Mouse (Mus musculus) T-helper 1 cell (primary cell): ENCODE data around the gene Tmem245.

Experiments used
- in situ Hi-C: fragments of 300-600 bp; cut with MboI, MseI; formaldehyde crosslinking; loops from one replicate; pipeline ENCODE4 v1.15.1; 2025; ENCODE audit warnings: high pct_unique_total_duplicates

Gene Tmem245

GRCm38 (mm10) chr4:56946641-56947640 is at the start of gene Tmem245:
Gene Tmem245 (minus strand): TSS chr4:56947437.
- in situ Hi-C loops: no loop called here

GRCm38 (mm10) chr4:56993331-56993730 is 46.1 kb upstream of the Tmem245 start:
- in situ Hi-C loops: no loop called here

- in situ Hi-C loops: no loop called here
These were observed 44.7 kb upstream of the Tmem245 start for GRCm38 (mm10) chr4:56991951-56992350.

DNA sequence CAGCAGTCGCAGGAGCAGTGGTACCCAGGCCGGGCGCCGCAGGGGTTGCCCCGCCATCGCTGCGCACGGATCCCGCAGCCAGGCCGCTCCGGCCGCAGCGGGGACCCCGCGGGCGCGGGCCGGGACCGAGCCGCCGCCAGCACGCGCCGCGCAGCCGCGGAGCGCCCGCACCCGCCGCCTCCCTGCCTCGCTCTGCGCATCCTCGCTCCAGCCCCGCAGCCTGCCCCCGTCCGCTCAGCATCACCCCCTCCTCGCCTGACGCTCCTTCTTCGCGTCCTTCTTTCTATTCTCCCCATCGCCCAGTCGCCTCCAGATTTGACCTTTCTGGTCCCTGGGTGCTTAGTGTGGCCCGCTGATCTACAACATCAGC is 43.0 kb upstream of the Tmem245 start, which contains the start of gene Frrs1l:
Gene Frrs1l, minus strand, starts transcription at position 177 of the 370 bp plus-strand sequence.
- in situ Hi-C loops: no loop called here

DNA sequence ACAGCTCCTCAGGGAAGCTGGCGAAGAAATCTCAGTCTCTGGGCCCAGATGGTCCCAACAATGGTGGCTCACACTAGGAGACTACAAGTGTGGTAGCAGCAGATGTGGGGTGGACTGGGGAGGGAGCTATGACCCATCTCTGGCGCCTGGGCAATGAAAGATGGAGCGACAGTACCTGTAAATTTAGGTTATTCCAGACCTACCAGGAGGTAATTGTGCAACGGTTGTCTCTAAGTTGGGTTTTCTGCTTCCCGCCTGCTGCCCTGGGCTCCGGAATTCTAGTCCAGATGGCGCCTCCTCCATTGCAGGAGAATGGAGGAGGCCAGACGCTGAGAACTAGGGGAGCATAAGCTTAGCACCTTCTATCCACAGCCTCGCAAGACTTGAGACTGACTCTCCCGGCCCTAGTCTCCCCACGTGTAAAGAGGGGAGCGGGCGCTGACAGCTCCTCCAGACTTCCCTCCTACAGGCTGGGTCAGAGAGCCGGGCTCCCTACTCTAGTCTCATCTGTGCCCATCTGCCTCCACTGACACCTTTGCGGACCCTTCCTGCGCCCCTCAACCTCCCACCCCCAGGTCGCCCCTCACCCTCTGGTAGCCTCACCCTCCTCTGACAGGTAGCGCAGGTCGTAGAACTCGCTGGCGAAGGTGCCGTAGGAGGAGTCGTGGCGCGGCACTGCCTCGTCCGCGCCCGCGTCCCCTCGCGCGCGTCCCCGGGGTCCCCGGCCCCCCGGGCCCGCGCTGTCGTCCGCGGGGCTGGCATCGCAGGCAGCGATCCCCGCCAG is 42.4 kb upstream of the Tmem245 start:
- in situ Hi-C loops: no loop called here

DNA sequence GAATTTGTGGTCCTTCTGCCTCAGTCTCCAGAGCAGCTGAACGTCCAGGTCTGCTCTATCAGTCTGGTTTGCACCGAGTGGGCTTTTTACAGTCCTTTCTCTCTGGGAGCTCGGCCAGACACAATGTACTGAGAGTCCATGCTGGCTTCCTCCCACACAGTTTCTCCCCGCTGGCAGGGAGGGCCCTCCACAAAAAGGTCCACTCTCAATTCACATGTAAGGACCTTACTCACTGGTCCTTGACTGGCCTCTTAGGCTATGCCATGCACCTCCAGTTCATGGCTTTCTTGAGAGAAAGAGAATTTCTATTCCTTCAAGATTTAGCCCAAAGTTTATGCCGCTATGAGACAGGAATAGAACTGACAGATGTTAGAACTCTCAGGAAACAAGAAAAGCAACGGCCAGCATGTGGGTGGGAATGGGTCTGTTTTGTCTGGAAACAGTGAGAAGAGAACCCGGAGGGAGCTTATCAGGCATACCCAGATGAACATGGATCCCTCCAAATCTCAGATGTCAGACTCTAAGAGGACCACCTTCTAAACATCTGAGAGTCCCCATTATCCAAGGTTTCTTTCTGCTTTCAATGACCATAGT is 18.4 kb upstream of the Tmem245 start:
- in situ Hi-C loops: no loop called here

DNA sequence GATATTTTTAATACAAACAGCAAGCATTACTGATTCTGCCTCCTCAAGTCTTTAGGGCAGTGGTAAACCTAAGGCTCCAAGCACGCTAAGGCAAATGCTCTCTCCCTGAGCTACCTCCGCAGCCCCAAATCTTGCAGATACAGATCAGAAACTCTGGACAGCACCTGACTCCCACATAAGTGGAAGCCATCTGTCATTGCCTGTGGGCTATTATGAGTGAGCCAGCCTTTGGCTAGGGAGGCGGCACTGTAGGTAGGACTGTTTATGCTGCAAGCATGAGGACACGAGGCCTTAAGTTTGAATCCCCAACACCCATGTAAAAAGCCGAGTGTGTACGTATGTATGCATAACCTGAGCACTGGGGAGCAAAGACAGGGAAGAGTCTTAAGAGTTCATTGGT is 16.4 kb upstream of the Tmem245 start:
- in situ Hi-C loops: no loop called here

DNA sequence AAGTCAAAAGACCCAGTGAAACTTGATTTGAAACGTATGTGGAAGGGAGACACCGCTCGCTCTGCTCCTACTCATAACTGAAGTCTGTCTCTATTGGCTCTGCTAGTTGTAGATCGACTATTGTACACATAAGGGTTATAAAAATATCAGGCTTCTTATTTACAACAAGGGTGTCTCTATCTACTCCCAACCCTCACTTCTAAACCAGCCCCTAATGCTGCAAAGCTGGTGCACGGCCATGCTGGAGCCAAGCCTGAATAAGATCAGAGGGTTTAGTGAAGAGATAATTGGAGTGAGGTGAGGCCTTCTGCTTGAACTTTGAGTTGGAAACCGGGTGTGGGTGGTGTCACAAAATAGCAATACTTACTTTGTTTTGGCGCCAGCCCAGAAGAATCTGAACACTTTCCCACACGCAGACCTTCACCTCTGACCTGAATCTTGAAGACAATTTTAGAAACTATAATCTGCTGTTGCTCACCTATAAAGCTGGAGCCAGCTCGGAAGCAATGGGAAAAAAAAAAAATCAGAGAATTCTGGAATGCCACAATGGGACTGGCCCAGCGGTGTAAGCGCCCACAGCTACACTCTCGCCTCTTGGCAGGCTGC is 14.2 kb upstream of the Tmem245 start:
- in situ Hi-C loops: no loop called here

DNA sequence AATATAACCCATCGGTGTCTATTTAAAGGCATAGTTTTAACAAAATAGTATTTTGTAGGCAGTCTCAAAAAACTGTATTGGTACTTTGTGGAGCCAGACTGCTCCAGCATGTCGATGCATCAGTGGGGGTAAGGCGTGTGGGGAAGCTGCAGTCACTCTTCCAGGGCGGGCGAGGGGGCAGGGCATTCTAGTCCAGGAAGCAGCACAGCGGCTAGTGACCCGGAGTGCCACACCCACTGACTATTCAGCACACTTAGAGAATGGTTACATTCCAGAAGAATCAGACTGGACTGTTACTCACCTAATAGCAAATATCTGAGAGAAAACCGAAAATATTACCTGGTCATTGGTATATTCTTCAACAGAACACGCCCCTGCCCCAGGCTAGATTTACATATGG is 10.3 kb upstream of the Tmem245 start:
- in situ Hi-C loops: no loop called here

GRCm38 (mm10) chr4:56953235-56953634 is 6.0 kb upstream of the Tmem245 start:
- in situ Hi-C loops: no loop called here

DNA sequence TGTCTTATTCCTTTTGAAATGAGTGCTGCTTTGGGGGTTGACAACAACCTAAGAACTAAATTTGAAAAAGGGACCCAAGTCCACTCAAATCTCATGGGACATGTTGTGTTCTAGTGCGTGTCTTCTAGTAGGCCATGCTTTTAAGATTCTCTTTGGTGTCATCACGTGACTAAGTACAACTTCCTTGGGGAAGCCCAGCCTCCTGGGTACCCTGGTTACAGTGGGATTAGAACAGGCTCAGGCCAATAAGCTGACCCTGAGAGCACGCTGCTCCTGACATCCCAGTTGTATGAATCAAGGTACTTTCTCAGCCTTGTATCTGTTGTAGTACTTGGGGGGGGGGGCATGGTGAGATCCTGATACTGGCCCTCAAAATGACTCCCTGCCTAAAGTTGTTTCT is 4.5 kb upstream of the Tmem245 start:
- in situ Hi-C loops: no loop called here

DNA sequence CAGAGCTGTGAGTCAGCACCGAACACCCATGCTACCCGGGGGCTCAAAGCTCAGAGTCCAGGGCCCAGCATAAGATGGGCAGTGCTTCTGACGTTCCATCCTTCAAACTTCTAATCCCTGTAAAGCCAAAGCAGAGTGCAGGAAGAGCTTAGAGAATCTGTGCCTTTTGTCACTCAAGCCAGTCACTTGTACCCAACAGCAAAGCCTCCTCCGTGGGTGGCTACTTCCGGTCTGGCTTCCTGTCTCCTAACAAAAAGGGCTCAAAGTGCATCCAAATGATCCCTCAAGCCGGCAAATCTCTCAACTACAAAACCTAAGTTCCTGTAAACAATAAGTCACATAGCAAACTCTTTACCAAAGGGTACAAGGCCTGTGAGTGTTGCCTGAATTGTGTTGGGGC is 2.3 kb upstream of the Tmem245 start:
- in situ Hi-C loops: no loop called here

DNA sequence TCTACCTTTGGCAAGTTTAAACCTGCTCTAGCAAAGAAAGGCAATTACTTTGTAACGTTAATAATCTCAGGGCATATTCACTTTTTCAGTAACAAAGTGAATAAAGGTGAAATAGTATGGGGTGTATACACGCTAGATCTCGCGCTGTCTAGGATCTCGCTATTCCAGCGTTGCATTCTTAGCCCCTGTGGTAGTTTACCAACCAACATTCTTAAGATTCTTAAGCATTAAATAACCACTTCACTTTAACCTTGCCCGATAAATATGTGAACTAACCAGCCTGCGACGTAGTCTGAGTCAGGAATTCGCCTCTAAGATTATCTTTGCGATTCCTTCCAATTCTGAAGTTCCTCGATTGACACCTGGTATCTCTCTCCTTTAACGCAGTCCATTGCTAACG is 1.1 kb downstream of the Tmem245 start:
- in situ Hi-C loops: no loop called here

- in situ Hi-C loops: no loop called here
These were observed 3.0 kb downstream of the Tmem245 start for GRCm38 (mm10) chr4:56944286-56944685.

GRCm38 (mm10) chr4:56943258-56943657 is 4.0 kb downstream of the Tmem245 start:
- in situ Hi-C loops: no loop called here

DNA sequence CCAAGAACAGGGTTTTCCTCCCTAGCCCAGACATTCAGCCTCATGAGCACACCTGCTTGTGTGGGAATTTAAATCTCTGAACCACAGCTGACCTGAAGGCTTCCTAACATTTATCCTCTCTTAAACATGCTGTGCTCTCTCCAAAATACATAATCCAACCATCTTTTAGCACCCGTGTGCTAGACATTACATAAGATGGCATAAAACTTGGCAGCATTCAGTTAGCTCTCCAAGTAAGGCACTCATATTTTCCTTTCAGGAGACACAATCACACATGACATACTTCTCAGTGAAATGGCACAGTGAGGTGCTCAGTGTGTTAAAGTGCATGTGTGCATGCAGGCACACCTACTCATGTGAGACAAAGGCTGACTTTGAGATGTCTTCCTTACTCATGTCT is 4.7 kb downstream of the Tmem245 start:
- in situ Hi-C loops: no loop called here

DNA sequence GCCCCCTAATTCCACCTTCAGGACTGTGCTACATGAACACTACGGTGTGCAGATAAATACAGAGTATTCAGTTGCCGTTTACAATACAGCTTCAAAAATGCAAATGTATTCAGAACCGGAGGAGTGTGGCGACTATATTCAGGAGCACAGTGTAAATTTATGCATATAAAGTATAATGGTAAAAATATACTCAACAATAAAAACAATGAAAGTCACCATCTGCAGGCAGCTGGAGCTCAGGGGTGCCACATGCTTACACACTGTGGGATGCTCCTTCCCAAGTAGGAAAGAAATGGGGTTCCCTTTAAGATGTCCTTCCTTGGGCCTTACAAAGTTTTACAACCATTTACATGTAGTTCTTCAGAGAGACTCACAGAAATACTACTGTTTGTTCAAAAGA is 5.8 kb downstream of the Tmem245 start:
- in situ Hi-C loops: no loop called here

DNA sequence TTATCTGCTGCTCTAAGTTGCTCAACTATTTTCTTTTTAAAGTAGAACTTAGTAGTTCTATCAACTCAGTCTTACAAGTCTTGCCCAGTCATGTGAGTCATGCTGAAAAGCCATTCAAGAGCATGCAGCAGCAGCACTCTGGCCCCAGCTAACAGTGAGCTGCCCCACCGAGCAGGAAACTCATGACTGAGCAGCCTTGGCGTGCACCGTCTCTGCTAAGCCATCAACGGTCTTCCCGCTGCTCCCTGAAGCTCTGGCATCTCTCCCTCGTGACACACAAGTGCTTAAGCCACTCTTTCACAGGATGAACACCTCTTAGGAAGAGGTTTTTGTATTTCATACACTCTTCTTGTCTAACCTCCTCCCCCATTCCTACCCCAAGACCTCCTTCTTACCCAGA is 10.1 kb downstream of the Tmem245 start:
- in situ Hi-C loops: no loop called here

GRCm38 (mm10) chr4:56935327-56935726 is 11.9 kb downstream of the Tmem245 start:
- in situ Hi-C loops: no loop called here

- in situ Hi-C loops: no loop called here
These were observed 14.1 kb downstream of the Tmem245 start for GRCm38 (mm10) chr4:56933154-56933553.

- in situ Hi-C loops: no loop called here
These were observed 15.1 kb downstream of the Tmem245 start for GRCm38 (mm10) chr4:56932096-56932495.

DNA sequence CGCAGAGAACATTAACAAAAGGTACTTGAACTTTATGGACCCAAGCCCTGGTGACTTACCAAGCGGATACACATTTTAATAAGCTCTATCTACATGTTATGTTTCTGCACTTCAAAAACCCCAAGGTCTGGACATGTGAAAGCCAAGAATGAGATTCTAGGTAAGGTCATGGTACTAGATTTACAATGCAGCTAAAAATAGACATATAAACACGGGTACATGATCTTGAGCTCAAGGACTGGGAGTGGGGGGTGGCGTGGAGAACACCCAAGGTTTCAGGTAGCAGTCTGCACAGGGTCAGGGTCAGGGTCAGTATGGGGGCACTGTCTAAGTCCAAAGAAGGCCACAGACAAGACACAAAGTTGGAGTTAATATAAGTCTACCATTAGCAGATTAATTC is 16.9 kb downstream of the Tmem245 start:
- in situ Hi-C loops: no loop called here
